Mouse (Mus musculus) layer of hippocampus, adult 18-20 months (tissue): Measurements from ENCODE around the gene Rbfox3. TPM values are rescaled to one million over a fixed set of nuclear protein-coding genes. Genes with fewer than 3 reads are reported as not detected.

ENCODE experiments used
- DNase-seq, 2 experiments: peaks; one replicate each; pipeline ENCODE4 v3.0.0; 2022; ENCODE audit warnings: low spot score in 2 of 2
- total RNA-seq, 2 experiments: library from RNA; stranded (reverse); gene quantifications; 2 replicates each; pipeline ENCODE4 v1.2.3; 2021

Rbfox3 gene
- total RNA-seq, 2 experiments from 2014 or later = 264 to 275 TPM

DNA sequence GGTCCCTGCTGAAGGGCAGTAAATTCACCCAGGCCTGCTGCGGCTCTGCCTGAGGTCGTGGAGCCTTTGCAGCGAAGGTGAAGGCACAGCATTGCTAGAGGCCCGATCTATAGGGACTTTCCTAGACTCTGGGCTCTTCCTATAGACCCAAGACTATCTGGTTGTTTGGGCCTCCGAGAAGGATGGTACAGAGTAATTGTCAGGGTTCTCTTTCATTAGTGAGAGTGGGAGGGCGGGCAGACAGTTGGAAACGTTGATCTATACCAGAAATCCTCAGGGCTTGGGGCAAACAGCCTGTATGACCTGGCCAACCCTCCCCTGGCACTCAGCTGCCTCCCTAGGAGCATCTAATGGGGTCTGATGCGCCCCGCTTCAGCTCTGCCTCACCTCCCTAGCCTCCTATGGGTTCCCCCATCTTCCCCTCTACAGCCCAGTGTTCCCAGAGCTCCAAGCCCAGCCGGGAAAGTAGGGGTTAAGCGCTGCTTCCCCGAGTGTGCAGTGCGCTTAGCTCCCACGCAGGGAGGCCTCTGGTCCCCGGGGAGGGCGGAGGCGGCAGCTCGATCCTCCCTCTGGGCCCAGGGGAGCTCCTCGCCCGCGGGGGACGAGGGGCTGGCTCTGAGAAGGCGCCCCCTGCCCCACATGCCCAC, 4.5 kb downstream of the Rbfox3 start:
- peak; percentile 69 to 75 for DNase-seq

- no peak for DNase-seq
Measured at GRCm38 (mm10) chr11:118906131-118906823, 5.1 kb downstream of the Rbfox3 start.

DNA sequence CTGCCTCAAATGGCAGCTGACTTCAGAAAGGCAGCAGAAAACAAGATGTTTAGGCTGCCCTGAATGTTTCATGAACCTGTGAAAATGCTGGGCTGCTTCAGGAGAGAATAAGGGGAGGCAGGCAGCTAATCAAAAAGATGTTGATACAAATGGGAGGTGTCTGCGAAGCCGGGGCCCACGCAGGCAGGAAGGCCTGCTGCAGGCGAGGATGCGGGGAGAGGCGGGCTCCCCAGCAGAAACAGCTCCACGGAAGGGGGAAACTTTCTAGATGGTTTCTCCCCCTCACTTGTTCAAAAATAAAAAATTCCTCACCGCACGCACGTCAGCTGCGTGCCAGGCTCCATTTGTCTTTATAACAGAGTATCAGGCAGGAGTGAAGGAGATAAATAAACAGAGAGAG, 5.7 kb downstream of the Rbfox3 start:
- DNase-seq = peak; percentile 79 to 80

- no peak for DNase-seq
Measured at GRCm38 (mm10) chr11:118904253-118904652, 7.1 kb downstream of the Rbfox3 start.

GRCm38 (mm10) chr11:118899771-118900545, 11.4 kb downstream of the Rbfox3 start:
- DNase-seq = no peak

GRCm38 (mm10) chr11:118898643-118899042, 12.8 kb downstream of the Rbfox3 start:
- DNase-seq = no peak

GRCm38 (mm10) chr11:118898156-118898555, 13.2 kb downstream of the Rbfox3 start:
- no peak for DNase-seq

DNA sequence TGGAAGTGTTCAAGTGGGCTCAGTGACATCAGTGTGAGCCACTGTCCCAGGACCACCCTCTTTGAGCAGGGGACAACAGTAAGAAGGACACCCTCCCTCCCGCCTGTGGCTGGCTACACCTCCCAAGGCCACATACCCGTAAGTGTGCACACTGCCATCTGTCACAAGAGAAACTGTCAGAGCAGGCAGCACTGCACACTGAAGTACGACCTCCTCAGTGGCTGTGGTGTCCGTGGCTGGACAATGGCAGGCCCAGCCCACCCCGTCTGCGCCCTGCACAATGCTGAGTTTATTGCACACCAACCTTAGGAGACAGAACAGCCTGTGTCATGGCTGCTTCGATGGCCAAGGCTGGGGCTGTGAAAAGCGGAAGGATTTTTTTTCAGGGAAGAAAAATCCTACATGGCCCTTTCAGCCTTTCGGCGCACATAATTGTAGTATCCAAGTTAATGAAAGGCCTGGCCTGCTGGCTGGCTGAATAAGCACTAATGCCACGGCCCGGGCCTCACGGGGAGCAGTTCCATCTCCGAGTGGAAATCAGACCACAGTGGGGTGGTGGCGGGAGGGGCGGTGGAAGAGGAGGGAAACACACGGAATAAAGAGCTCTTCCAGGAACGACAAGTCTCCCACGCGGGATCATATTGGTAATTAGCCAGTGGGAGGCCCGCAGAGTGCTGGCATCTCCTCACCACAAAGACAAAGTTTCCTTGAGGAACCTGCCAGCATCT, 14.1 kb downstream of the Rbfox3 start:
- no peak for DNase-seq

DNA sequence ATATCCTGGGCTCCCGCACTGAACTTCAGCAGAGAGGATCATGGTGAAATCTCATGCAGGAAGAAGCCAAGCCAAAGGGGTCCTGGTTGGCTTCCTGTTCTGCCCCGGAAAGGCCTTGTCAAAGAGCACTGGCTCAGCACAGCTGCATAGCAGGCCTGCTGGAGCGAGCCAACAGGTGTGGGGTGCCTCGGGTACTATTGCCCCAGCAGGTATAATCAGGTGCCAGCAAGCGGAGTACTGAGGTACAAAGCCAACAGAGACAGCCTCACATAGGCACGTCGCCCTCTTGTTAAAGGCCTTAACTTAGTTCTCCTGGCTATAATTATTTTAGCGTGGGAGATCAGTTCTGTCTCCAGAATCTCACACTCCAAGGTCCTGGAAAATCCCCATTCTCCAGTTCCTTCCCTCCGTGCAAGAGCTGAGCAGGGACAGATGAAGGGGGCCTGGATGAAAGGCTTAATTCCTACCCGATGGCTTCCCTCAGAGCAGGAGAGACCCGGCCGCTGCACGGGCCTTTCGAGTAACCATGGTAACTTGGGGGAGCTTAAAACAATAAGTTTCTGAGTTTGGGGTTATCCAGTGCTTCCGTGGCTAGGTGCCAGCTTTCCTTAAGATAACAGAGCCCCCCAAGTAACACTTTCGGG, 15.2 kb downstream of the Rbfox3 start:
- DNase-seq = no peak

DNA sequence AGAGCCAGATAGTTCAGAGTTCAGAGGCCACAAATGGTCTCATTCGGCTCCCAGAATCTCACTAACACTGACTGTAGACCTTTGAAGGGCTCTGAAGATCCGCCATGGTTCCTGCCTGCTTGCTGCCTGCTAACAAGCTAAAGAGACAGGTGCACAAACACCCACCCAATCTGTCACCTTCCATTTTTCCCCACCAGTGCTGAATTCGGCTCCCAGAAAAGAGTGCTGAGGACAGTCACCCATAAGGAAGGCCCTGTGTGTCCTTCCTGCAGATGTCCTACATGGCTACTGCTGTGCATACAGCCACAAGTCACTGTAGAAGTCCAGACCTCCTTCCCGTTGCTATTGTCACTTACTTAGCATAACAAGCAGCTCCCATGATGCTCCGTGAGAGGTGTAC, 16.6 kb downstream of the Rbfox3 start:
- DNase-seq = no peak

GRCm38 (mm10) chr11:118894196-118894595, 17.2 kb downstream of the Rbfox3 start:
- no peak for DNase-seq

- no peak for DNase-seq
Measured at GRCm38 (mm10) chr11:118892876-118893275, 18.5 kb downstream of the Rbfox3 start.

DNA sequence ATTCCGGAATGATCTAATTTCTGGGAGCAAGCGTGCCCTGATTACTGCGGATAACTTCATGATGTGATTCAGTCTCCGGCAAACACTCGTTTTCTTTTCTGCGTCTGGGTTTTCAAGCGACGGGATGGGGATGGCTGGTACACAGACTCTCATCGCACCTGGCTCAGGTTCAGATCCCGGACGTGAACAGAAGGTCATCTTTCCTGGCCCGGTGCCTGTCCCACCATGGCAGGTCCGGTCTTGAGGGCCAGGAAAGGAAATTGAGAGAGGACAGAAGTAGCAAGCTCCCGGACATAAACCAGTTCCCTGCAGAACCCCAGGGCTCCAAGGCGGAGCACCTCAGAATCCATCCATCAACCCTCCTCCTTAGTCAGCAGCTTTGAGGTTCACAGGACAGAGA, 19.9 kb downstream of the Rbfox3 start:
- DNase-seq = no peak

DNA sequence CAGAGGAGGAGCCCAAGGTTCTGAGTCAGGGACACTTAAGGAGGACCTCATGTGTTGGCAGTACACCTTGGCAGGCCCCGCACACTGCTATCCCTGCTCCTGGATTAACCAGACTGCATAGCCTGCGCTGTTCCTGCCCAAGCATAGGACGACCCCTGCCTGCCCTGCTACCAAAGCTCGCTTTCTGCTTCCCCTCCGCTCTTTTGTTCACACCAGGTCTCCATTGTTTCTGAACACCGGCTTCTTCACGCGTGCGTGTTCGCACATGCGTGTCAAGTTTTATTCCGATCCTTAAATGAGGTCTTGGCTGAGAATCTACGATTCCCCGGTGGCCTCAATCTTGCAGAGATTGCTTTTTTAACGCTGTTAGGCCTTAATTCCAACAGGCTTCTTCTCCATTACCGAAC, 20.4 kb downstream of the Rbfox3 start:
- DNase-seq = no peak

GRCm38 (mm10) chr11:118890474-118890873, 20.9 kb downstream of the Rbfox3 start:
- DNase-seq = no peak

DNA sequence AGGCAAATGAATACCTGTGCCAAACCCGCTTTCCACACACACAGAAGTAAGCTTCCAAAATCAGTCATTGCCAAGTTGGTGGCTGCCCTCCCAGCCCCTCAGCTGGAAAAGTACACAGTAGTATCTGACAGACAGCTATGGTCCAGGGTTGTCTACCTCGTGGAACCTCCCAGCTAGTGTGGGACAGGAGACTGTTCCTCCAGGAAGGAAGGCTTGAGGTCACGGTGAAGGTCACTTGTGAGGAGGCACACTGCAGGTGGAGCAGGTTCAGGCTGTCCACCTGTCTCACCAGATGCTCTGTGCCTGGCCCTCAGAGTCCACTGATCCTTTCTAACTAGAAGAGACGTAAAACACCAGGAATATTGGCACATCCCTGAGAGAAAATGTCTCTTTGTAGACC, 21.9 kb downstream of the Rbfox3 start:
- no peak for DNase-seq

DNA sequence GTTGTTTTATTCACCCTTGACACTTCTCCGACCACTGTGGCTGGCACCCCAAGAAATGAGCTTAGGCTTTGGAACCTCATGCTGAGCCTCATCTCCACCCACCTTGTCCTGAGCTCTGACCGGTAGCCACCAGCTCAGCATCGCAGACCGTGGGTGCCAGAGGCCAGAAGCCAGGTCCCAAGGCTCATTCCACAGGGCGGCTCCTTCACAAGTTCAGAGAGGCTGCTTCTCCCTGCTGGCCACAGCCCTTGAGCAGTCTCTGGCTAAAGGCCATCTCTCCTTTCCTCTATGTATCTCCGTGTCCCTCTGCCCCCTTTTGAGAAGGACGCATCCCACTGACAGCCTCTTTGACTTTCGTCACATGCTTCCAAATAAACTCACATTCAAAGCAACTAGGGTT, 23.0 kb downstream of the Rbfox3 start:
- no peak for DNase-seq

DNA sequence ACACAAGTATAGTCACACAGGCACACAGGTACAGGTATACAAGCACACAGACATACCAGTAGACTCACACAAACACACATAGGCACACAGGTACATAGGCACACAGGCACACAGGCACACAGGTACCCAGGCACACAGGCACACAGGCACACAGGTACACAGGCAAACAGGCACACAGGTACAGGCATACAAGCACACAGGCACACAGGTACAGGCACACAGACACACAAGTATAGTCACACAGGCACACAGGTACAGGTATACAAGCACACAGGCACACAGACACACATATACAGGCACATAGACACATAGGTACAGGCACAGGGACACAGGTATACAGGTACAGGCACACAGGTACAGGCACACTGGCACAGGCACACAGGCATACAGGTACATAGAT, 24.2 kb downstream of the Rbfox3 start:
- no peak for DNase-seq

DNA sequence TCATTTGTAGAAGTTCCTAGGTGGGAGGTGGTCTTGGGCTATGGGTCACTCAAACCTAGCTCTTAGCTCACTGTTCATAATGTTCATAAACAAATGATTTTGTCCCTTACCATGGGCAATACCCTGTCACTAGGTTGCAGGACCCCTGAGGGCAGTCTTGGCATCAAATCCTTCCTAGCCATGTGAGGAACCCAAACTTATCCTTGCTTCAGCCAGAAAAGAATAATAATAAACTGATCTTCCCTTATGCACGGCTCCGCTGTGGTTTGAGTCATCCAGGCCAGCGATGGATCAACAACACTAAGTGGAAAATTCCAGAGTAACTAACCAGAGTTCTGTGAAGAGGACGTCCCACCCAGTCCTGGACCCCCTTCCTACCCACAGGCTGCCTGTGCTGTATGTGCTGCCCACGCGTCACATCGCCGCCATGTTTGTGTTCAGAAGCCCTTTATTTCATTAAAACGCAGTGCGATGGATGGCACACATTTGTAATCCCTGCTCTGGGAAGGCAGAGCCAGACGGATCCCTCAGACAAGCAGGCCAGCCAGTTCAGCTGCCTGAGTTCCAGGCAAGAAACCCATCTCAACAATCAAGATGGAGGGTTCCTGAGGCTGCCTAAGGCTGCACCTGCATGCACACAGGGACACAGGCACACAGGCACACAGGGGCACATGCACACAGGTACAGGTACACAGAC, 25.0 kb downstream of the Rbfox3 start:
- DNase-seq = no peak

DNA sequence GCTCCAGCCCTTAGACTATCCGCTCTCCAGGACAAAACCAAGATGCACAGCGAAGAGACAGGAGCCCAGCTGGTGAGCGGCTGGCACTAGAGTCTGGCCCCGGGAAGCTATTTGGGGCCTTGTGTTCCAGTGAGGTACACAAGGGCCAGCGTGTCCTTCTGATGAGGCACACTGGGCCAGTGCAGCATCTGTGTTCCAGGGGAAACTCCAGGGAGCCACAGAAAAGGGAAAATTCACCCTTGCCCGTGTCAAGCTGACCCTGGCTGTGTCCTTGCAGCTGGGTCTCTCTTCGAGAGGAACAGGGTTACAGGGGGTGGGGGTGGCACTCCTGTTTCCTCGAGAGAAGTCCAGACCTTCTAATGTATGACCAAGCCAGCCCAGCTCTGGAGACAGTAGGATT, 25.8 kb downstream of the Rbfox3 start:
- DNase-seq = no peak

DNA sequence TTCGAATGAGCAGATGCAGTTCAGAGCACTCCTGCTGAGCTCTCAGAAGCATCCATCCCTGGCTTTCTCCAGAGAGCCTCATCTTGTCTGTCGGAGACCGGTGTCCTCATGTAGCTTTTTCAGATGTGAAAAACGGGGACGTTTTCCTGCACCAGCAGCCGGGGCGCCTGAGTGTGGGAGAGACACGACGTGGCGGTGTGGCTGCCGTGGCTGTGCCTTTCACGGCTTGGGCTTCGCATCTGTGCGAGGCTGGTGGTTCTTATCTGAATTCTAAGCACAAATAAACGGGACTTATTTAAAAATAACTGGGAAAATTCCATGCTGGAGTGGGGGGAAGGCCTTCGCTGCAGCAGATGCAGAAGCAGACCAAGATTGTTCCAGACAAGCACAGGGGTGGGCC, 26.3 kb downstream of the Rbfox3 start:
- DNase-seq = no peak
